Mouse (Mus musculus) spleen, embryonic (tissue): ENCODE results near the gene P2rx6.
"Not testable (repeated sequence)": the region's sequence is repeated elsewhere in the genome, so short reads cannot be mapped to it uniquely, and the experiment has no call there.

Experiments used
- CTCF ChIA-PET: fragments of 350-600 bp; sonication (Branson Sonifier 250); formaldehyde crosslinking; loops from one replicate; lab custom pipeline; 2022; lab: Charles Lee

P2rx6 gene

GRCm38 (mm10) chr16:17561128-17561750 is 446 bp upstream of the P2rx6 start, which contains the start of gene Lrrc74b:
Lrrc74b (minus strand) TSS chr16:17561247.
- CTCF ChIA-PET = no interaction called here

GRCm38 (mm10) chr16:17563580-17563979 is 1.9 kb downstream of the P2rx6 start:
- CTCF ChIA-PET = no interaction called here

DNA sequence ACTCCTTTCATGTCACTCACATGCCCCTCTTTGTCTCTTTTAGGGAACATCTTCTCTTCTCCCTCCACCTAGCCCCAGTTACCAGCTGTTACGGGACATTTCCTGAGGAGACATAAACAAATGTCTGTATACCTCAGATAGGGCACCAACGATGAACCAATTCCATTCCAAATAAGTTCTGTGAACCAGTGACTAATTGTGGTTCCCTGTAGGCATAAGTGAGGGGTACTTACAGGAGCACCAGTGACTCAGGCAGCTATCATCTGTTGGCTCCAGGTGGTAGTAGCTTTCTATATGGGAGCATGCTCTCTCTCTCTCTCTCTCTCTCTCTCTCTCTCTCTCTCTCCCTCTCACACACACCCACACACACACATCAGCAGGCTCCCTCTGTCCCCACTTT is 2.5 kb downstream of the P2rx6 start:
- CTCF ChIA-PET = no interaction called here

- CTCF ChIA-PET = no interaction called here
Observed at GRCm38 (mm10) chr16:17564771-17565170, 3.1 kb downstream of the P2rx6 start.

- CTCF ChIA-PET = no interaction called here
Observed at GRCm38 (mm10) chr16:17566186-17566585, 4.5 kb downstream of the P2rx6 start.

- CTCF ChIA-PET = no interaction called here
Observed at GRCm38 (mm10) chr16:17575870-17576824, 14.5 kb downstream of the P2rx6 start.

- CTCF ChIA-PET = no interaction called here
Observed at GRCm38 (mm10) chr16:17576825-17577215, 15.1 kb downstream of the P2rx6 start.

DNA sequence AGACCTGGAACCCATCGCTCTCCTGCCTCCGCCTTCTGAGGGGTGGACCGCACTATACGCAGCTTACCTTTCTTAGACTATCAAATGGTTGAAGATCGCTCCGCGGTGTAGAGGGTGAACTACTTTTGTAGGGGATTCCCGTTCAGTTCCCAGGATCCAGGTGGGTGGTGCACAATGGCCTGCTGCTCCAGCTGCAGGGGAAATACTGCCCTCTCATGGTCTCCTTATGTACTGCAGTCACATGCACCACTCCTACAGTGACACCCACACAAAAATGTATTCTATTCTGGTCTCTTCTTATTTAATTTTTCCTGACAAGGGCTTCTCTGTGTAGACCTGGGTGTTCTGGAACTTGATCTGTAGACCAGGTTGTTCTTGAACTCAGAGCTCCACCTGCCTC is 21.4 kb downstream of the P2rx6 start, which contains the start of gene Slc7a4:
Slc7a4 (minus strand) TSS at position 151 of the 400 bp plus-strand sequence.
- CTCF ChIA-PET = no interaction called here

DNA sequence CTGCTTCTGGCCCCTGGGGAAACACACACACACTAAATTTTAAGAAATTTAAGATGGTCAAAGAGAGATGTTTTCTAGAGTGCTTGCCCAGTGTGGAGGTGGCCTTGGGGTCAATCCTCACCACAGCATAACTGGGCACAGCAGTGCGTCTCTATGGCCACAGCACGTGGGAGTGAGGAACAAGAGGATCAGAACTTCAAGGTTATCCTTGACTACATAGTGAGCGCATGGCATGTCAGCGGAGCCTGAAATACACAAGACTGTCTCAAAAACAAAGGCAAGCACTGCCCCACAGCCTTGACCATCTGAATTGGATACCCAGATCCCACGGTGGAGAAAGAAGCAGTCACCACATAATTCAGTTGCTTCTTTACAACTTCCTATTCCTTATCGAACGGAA is 22.9 kb downstream of the P2rx6 start:
- CTCF ChIA-PET = no interaction called here

- CTCF ChIA-PET = no interaction called here
Observed at GRCm38 (mm10) chr16:17590731-17591130, 29.0 kb downstream of the P2rx6 start.

DNA sequence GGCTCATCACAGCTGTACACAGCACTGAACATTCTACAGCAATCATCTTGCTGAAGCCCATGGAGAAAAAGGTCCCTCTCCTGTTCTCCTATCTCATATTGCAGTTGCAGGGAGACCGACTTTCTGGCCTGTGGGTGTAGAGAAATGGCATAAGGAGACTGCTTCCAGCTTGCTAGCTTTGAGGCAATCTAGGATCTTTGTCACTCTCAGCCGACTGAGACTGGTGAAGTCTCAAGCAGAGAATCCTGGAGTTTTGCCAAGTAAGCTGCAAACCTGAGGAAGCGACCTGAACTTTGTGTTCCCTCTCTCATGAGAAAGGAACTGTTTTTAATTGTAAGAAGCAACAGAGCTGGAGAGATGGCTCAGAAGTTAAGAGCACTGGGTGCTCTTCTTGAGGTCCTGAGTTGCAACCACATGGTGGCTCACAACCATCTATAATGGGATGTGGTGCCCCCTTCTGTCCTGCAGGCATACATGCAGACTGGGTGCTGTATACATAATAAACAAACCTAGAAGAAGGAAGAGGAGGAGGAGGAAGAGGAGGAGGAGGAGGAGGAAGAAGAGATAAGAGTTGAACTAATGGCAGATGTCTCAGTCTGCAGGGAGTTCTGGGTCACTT is 39.4 kb downstream of the P2rx6 start:
- CTCF ChIA-PET = no interaction called here

- CTCF ChIA-PET = no interaction called here
Observed at GRCm38 (mm10) chr16:17604941-17605340, 43.3 kb downstream of the P2rx6 start.

GRCm38 (mm10) chr16:17605684-17606083 is 44.0 kb downstream of the P2rx6 start:
- CTCF ChIA-PET = no interaction called here

- CTCF ChIA-PET = no interaction called here
Observed at GRCm38 (mm10) chr16:17611383-17611782, 49.7 kb downstream of the P2rx6 start.

DNA sequence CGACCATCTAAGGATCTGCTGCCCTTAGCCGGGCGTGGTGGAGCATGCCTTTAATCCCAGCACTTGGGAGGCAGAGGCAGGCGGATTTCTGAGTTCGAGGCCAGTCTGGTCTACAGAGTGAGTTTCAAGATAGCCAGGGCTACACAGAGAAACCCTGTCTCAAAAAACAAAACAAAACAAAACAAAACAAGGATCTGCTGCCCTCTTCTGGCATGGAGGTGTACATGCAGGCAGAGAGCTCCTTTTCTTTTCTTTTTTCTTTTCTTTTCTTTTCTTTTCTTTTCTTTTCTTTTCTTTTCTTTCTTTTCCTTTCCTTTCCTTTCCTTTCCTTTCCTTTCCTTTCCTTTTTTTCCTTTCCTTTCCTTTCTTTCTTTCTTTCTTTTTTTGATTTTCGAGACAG is 53.1 kb downstream of the P2rx6 start:
- CTCF ChIA-PET = not testable (repeated sequence)

DNA sequence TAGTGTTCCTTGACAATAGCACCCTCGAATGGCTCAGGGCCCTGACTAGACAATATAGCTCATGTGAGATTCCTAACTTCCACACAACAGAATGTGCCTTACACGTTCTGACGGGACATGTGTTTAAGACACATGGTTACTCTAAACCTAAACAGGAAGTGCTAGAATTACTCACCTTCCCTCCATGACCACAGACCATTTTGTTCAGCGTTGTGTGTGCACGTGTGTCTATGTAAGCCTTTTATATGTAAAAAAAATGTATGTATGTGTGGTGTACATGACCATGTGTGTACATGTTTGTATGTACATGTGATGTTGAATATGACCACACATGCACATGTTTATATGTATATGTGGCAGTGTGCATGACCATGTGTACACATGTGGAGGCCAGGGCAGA is 54.5 kb downstream of the P2rx6 start:
- CTCF ChIA-PET = no interaction called here

DNA sequence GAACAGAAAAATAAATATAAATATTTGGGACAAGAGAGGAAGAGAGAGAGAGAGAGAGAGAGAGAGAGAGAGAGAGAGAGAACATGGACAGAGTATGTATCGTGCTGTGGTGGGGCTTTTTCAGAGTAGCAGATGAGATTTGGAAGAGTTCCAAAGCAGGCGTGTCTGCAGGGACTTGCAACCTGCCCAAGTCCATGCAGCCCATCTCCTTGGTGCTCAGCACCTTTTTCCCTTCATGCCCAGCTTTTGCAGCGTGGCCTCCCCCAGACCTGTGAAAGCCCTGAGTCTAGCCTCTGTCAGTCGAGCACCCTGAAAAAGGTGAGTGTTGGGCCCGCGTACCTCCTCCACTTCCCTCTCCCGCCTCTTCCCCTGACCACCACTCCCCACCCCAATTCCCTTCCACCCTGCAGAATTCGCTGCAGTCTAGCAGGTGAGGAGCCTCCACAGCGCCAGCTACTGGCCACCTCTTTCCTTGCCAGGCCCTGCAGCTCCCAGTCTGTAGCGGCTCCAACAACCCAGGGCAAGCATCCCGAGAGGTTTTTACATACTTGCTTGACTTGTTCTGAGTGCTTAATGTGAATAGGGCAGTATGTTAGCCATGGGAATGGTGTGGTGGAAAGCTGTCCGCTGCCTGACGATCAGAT is 56.4 kb downstream of the P2rx6 start:
- CTCF ChIA-PET = interaction anchor here (0.9 kb wide), 1 partner anchor 55 kb away, joined by 4 read pairs; no protein-coding TSS in a partner anchor

GRCm38 (mm10) chr16:17619198-17620105 is 57.8 kb downstream of the P2rx6 start, which contains the start of gene Smpd4:
Smpd4 (plus strand) TSS chr16:17619354.
- CTCF ChIA-PET = no interaction called here

DNA sequence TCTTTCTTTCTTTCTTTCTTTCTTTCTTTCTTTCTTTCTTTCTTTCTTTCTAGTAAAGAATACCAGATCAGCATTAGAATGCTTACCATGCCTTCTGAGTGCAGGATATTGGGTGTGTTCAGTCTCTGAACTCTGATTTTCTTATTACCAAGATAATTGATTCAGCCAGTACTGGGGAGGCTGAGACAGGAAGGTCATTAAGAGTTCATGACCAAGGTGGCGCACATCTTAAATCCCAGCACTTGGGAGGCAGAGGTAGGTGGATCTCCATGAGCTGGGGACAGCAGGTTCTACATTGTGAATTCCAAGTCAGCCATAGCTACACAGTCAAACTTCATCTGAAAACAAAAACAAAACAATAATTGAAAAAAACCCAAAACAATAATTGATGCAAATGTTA is 60.3 kb downstream of the P2rx6 start:
- CTCF ChIA-PET = no interaction called here

- CTCF ChIA-PET = no interaction called here
Observed at GRCm38 (mm10) chr16:17625488-17626268, 64.0 kb downstream of the P2rx6 start.
